Mouse (Mus musculus) liver, postnatal 0 days (tissue): ENCODE results near the gene Syt2.

Source experiments
- CTCF ChIP-seq: sonication (generic); IDR thresholded peaks from 2 replicates; pipeline ENCODE4 v1.5.1; 2016; ENCODE audit warnings: antibody characterized with exemption, low read depth
- EP300 ChIP-seq: IDR thresholded peaks from 2 replicates; pipeline ENCODE4 v1.6.1; 2016; ENCODE audit warnings: antibody characterized with exemption, low read depth, mild to moderate bottlenecking

GRCm38 (mm10) chr1:134775631-134776030 is 129.2 kb downstream of the Syt2 start:
- TF ChIP-seq CTCF (no peak), EP300 (no peak)
